Mouse (Mus musculus) MEL (cell line): ENCODE data around the gene Sec1. TPM values are rescaled to one million over a fixed set of nuclear protein-coding genes. Genes with fewer than 3 reads are reported as not detected.

Experiments used
- DNase-seq: peaks from one replicate; pipeline ENCODE4 v3.0.0; 2011; ENCODE audit warnings: low read depth, low spot score
- H3K27ac ChIP-seq: 2 replicates; pipeline ENCODE4 v1.5.1; 2012; ENCODE audit warnings: low read depth, mild to moderate bottlenecking, control low read depth, low read length, moderate library complexity; ENCODE audit not compliant: control insufficient read depth
- H3K27me3 ChIP-seq, 2 experiments: fragments of 150-350 bp in 1 of 2; sonication (generic) in 1 of 2; 2 replicates each; pipeline ENCODE4 v1.6.1; 2012; ENCODE audit warnings: low read length in 2 of 2, mild to moderate bottlenecking in 2 of 2, improper control_type of control experiment in 1 of 2, moderate library complexity in 1 of 2; ENCODE audit not compliant: insufficient read depth in 2 of 2, control insufficient read depth in 1 of 2
- H3K36me3 ChIP-seq, 2 experiments: 2 replicates each; pipeline ENCODE4 v1.6.1; 2012 to 2014; ENCODE audit warnings: low read length in 2 of 2, improper control_type of control experiment in 1 of 2, inconsistent platforms in 1 of 2, mild to moderate bottlenecking in 1 of 2; ENCODE audit not compliant: insufficient read depth in 2 of 2, control insufficient read depth in 1 of 2
- H3K4me1 ChIP-seq, 2 experiments: fragments of 150-350 bp in 1 of 2; sonication (generic) in 1 of 2; 2 replicates each; pipeline ENCODE4 v1.6.1; 2012; ENCODE audit warnings: low read length in 2 of 2, improper control_type of control experiment in 1 of 2, mild to moderate bottlenecking in 1 of 2; ENCODE audit not compliant: insufficient read depth in 2 of 2, control insufficient read depth in 1 of 2
- H3K4me3 ChIP-seq, 2 experiments: fragments of 150-350 bp in 1 of 2; sonication (generic) in 1 of 2; 2 replicates each; pipeline ENCODE4 v1.5.1; 2012; ENCODE audit warnings: low read depth in 2 of 2, low read length in 2 of 2, mild to moderate bottlenecking in 2 of 2, moderate library complexity in 2 of 2, control low read depth in 1 of 2, improper control_type of control experiment in 1 of 2; ENCODE audit not compliant: control insufficient read depth in 1 of 2, insufficient read depth in 1 of 2
- H3K79me2 ChIP-seq: 2 replicates; pipeline ENCODE4 v1.6.1; 2012; ENCODE audit warnings: mild to moderate bottlenecking, low read length, moderate library complexity; ENCODE audit not compliant: control insufficient read depth, poor library complexity, insufficient read depth
- H3K9ac ChIP-seq: 2 replicates; pipeline ENCODE4 v1.6.1; 2012; ENCODE audit warnings: low read depth, mild to moderate bottlenecking, control low read depth, low read length, moderate library complexity; ENCODE audit not compliant: control insufficient read depth, poor library complexity, severe bottlenecking
- H3K9me3 ChIP-seq: fragments of 150-350 bp; sonication (generic); replicated peaks from 2 replicates; pipeline ENCODE4 v1.6.1; 2012; ENCODE audit warnings: mild to moderate bottlenecking, low read length, improper control_type of control experiment, moderate library complexity; ENCODE audit not compliant: insufficient read depth
- CHD1 ChIP-seq: IDR thresholded peaks from 2 replicates; pipeline ENCODE4 v1.6.1; 2012; ENCODE audit warnings: low read depth, mild to moderate bottlenecking, inconsistent platforms, low read length, improper control_type of control experiment
- CTCF ChIP-seq, 3 experiments: IDR thresholded peaks in 2 of 3; conservative IDR thresholded peaks in 1 of 3; 2 replicates each; pipeline ENCODE4 v1.5.1; 2011 to 2012; ENCODE audit warnings: low read length in 3 of 3, low read depth in 2 of 3, mild to moderate bottlenecking in 2 of 3, improper control_type of control experiment in 1 of 3, inconsistent platforms in 1 of 3, mixed read lengths in 1 of 3, moderate library complexity in 1 of 3; ENCODE audit not compliant: control insufficient read depth in 1 of 3, insufficient read depth in 1 of 3, poor library complexity in 1 of 3, severe bottlenecking in 1 of 3
- ELF1 ChIP-seq: IDR thresholded peaks from 2 replicates; pipeline ENCODE4 v1.6.1; 2014; ENCODE audit warnings: low read depth, mild to moderate bottlenecking, inconsistent platforms, low read length, improper control_type of control experiment, moderate library complexity
- EP300 ChIP-seq, 2 experiments: IDR thresholded peaks; 2 replicates each; pipeline ENCODE4 v1.6.1; 2011; ENCODE audit warnings: improper control_type of control experiment in 2 of 2, low read length in 2 of 2, low read depth in 1 of 2, mild to moderate bottlenecking in 1 of 2
- ETS1 ChIP-seq: IDR thresholded peaks from 2 replicates; pipeline ENCODE4 v1.6.1; 2012; ENCODE audit warnings: low read depth, mild to moderate bottlenecking, inconsistent platforms, low read length, improper control_type of control experiment, moderate library complexity
- KAT2A ChIP-seq: conservative IDR thresholded peaks from 2 replicates; pipeline ENCODE4 v1.6.1; 2012; ENCODE audit warnings: low read depth, low read length, improper control_type of control experiment, inconsistent platforms
- MAFK ChIP-seq: IDR thresholded peaks from 2 replicates; pipeline ENCODE4 v1.6.1; 2011; ENCODE audit warnings: low read depth, mild to moderate bottlenecking, low read length, improper control_type of control experiment, borderline replicate concordance
- MAX ChIP-seq: IDR thresholded peaks from 2 replicates; pipeline ENCODE4 v1.6.1; 2011; ENCODE audit warnings: low read length, improper control_type of control experiment
- MEF2A ChIP-seq: IDR thresholded peaks from 2 replicates; pipeline ENCODE4 v1.6.1; 2014; ENCODE audit warnings: low read depth, mild to moderate bottlenecking, inconsistent platforms, low read length, improper control_type of control experiment; ENCODE audit not compliant: poor library complexity, insufficient replicate concordance, severe bottlenecking; ENCODE audit errors: extremely low read depth
- MXI1 ChIP-seq: IDR thresholded peaks from 2 replicates; pipeline ENCODE4 v1.6.1; 2011; ENCODE audit warnings: mild to moderate bottlenecking, low read depth, low read length, improper control_type of control experiment
- MYC ChIP-seq: IDR thresholded peaks from 2 replicates; pipeline ENCODE4 v1.6.1; 2011; ENCODE audit warnings: low read depth, mild to moderate bottlenecking, low read length, improper control_type of control experiment, moderate library complexity
- NRF1 ChIP-seq: IDR thresholded peaks from 2 replicates; pipeline ENCODE4 v1.6.1; 2014; ENCODE audit warnings: low read depth, mild to moderate bottlenecking, inconsistent platforms, low read length, improper control_type of control experiment, moderate library complexity; ENCODE audit not compliant: poor library complexity, insufficient read depth, severe bottlenecking
- POLR2A ChIP-seq, 2 experiments: IDR thresholded peaks; 2 replicates each; pipeline ENCODE4 v1.6.1; 2011 to 2012; ENCODE audit warnings: low read length in 2 of 2, mild to moderate bottlenecking in 2 of 2, control low read depth in 1 of 2, improper control_type of control experiment in 1 of 2, low read depth in 1 of 2, moderate library complexity in 1 of 2; ENCODE audit not compliant: control insufficient read depth in 1 of 2, insufficient read depth in 1 of 2, poor library complexity in 1 of 2
- POLR2AphosphoS5 ChIP-seq: IDR thresholded peaks from 2 replicates; pipeline ENCODE4 v1.6.1; 2012; ENCODE audit warnings: low read depth, borderline replicate concordance, mild to moderate bottlenecking, inconsistent platforms, low read length, moderate library complexity, mixed read lengths
- RAD21 ChIP-seq: IDR thresholded peaks from 2 replicates; pipeline ENCODE4 v1.6.1; 2011; ENCODE audit warnings: mild to moderate bottlenecking, low read depth, low read length, improper control_type of control experiment
- UBTF ChIP-seq: IDR thresholded peaks from 2 replicates; pipeline ENCODE4 v1.6.1; 2012; ENCODE audit warnings: low read depth, mild to moderate bottlenecking, inconsistent platforms, low read length, improper control_type of control experiment, moderate library complexity, borderline replicate concordance; ENCODE audit not compliant: insufficient read depth
- USF1 ChIP-seq: IDR thresholded peaks from 2 replicates; pipeline ENCODE4 v1.6.1; 2014; ENCODE audit warnings: low read depth, mild to moderate bottlenecking, inconsistent platforms, low read length, improper control_type of control experiment, moderate library complexity
- USF2 ChIP-seq, 2 experiments: IDR thresholded peaks; 2 replicates each; pipeline ENCODE4 v1.6.1; 2011 to 2012; ENCODE audit warnings: improper control_type of control experiment in 2 of 2, low read length in 2 of 2, borderline replicate concordance in 1 of 2, inconsistent platforms in 1 of 2, low read depth in 1 of 2, mild to moderate bottlenecking in 1 of 2; ENCODE audit not compliant: insufficient read depth in 1 of 2
- ZKSCAN1 ChIP-seq: IDR thresholded peaks from 2 replicates; pipeline ENCODE4 v1.6.1; 2012; ENCODE audit warnings: low read depth, mild to moderate bottlenecking, inconsistent platforms, low read length, improper control_type of control experiment, moderate library complexity
- ZMIZ1 ChIP-seq: IDR thresholded peaks from 2 replicates; pipeline ENCODE4 v1.6.1; 2012; ENCODE audit warnings: low read depth, mild to moderate bottlenecking, inconsistent platforms, low read length, improper control_type of control experiment, moderate library complexity
- polyA plus RNA-seq, 2 experiments: library from polyadenylated mRNA; stranded (reverse) in 1 of 2; unstranded in 1 of 2; fragments of >175 nt in 1 of 2; fragments of >200 nt in 1 of 2; gene quantifications; 2 replicates each; pipeline versions ENCODE4 v1.2.1 to v1.2.4; 2012; ENCODE audit warnings: low replicate concordance in 2 of 2, low read depth in 1 of 2; ENCODE audit not compliant: insufficient read length in 2 of 2, insufficient read depth in 1 of 2, missing spikeins in 1 of 2
- total RNA-seq: library from RNA; depleted of rRNA; stranded (reverse); fragments of 300-350 nt; gene quantifications from 2 replicates; pipeline ENCODE4 v1.2.3, GENCODE M21; 2012

Sec1 gene
- total and polyA plus RNA-seq, 3 experiments = not detected

GRCm38 (mm10) chr7:45637710-45638109 lies 56.5 kb downstream of the Sec1 start:
- peaks cover 0 to 4% of the 10 kb centered on the region in 2 experiments; a peak in 1 of 4 replicates for H3K36me3 ChIP-seq
- no peak for DNase-seq
- H3K4me1 ChIP-seq = peaks cover 0 to 10% of the 10 kb centered on the region in 2 experiments; a peak in 2 of 4 replicates
- no peak overlapping the region for H3K9ac ChIP-seq
- no peak overlapping the region for H3K4me3 ChIP-seq
- no peaks in the 10 kb centered on the region for H3K9me3 ChIP-seq
- no peaks in the 10 kb centered on the region for H3K79me2 ChIP-seq
- TF ChIP-seq UBTF = no peak
- no peak for TF ChIP-seq KAT2A
- no peak for TF ChIP-seq CTCF (IDR thresholded peaks at IDR 0.05 in 2 of 3, conservative IDR thresholded peaks at IDR 0.05 in 1 of 3; ENCODE audit: control insufficient read depth in 1 of 3, insufficient read depth in 1 of 3, low read depth in 2 of 3, low read length in 3 of 3, poor library complexity in 1 of 3, severe bottlenecking in 1 of 3)
- TF ChIP-seq ETS1 = no peak
- no peak for TF ChIP-seq MEF2A
- no peak for TF ChIP-seq RAD21
- TF ChIP-seq NRF1 = no peak
- TF ChIP-seq MYC = no peak
- TF ChIP-seq MAFK = no peak
- no peak for TF ChIP-seq POLR2AphosphoS5
- no peak for TF ChIP-seq MAX
- TF ChIP-seq USF2 (IDR thresholded peaks at IDR 0.05; ENCODE audit: borderline replicate concordance in 1 of 2, insufficient read depth in 1 of 2, low read depth in 1 of 2, low read length in 2 of 2) = no peak
- TF ChIP-seq USF1 = no peak
- TF ChIP-seq ZMIZ1 = no peak
- TF ChIP-seq POLR2A (IDR thresholded peaks at IDR 0.05; ENCODE audit: control insufficient read depth in 1 of 2, insufficient read depth in 1 of 2, low read depth in 1 of 2, low read length in 2 of 2, poor library complexity in 1 of 2) = no peak
- TF ChIP-seq CHD1 = no peak
- TF ChIP-seq ZKSCAN1 = no peak
- TF ChIP-seq ELF1 = no peak
- TF ChIP-seq MXI1 = no peak
- TF ChIP-seq EP300 (IDR thresholded peaks at IDR 0.05; ENCODE audit: low read depth in 1 of 2, low read length in 2 of 2) = no peak
- no peaks in the 10 kb centered on the region for H3K27me3 ChIP-seq
- no peak overlapping the region for H3K27ac ChIP-seq
